Mouse (Mus musculus) telencephalon, adult 2 months (tissue): ENCODE data around the gene Ddn.
"Not testable (repeated sequence)": the region's sequence is repeated elsewhere in the genome, so short reads cannot be mapped to it uniquely, and the experiment has no call there.

Source experiments
- DNase-seq: peaks from one replicate; pipeline ENCODE4 v3.0.0-alpha.2; 2011; ENCODE audit warnings: low read depth, low spot score

Gene Ddn

GRCm38 (mm10) chr15:98831684-98832035 lies 22.4 kb upstream of the Ddn start:
- no peak for DNase-seq

DNA sequence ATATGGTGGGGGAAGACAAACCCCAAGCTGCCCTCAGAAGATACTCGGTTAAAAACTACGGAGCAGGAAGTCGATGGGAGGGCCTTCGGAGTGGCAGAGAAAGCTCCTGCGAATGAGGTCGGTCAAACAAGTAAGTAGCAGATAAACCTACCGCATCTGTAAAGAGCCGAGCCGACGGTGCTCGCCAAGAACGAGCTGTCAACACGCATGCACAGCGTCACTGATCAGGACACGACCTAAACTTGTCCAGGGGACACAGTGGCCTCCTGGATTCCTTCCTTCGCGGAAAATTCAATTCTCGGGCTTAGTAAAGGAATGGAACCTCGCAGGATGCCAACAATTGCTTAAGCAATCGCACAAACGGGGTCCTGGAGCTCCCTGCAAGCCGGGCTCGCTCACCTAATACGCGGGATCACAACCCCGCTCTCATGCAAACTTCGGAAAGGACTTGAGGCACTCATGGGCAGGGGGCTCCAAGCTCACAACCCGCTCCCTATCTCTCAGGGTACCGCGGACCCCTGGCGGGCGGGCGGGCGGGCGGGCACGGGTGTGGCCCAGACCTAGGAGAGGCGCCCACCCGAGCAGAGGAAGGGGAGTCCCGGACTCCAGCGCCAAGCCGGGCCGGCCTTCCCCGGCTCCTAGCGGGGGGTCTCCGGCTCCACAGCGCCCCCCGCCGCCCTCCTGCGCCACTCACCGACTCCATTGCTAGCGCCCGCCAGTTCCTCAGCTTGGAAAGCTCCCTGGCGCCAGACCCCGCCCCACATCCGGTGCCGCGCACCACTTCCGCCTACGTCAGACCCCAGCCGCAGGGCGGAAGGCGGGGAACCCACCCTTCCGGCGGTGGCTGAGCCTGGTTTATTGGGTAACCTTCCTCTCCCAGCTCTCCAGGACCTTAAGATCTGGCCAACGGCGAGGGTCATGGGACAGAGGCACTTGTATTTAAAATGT lies 21.7 kb upstream of the Ddn start, which contains the start of gene Prkag1:
Gene Prkag1, minus strand, starts transcription at position 786 of the 948 bp plus-strand sequence.
- peak; percentile 83 for DNase-seq

DNA sequence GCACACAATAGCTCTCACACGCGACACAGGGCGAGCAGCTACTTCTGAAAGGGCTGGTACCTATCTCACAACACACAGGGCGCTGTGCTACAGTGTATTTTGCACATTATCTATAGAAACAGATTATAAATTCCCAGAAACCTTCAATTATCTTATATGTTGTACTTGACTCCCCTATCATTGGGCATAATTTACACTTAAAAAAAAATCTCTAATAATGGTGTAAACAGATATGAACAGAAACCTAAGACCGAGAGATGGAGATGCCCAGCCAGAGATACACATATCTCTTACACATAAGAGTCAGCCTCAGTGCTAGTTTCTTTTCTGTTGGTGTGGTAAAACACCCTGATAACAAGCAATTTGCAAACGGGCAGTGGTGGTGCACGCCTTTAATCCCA lies 18.3 kb upstream of the Ddn start:
- no peak for DNase-seq

DNA sequence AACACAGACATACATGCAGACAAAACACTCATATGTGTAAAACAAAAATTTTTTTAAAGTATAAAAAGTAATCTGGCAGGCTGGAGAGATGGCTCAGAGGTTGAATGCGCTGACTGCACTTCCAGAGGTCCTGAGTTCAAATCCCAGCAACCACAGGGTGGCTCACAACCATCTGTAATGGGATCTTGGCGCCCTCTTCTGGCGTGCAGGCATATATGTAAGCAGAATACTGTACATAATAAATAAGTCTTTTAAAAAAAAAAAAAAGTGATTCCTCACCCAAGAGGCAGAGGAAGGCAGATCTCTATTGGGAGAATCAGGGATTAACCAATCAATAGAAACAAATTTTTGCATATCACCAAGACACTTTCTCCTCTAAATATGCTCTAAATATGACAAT lies 14.1 kb upstream of the Ddn start:
- no peak for DNase-seq

DNA sequence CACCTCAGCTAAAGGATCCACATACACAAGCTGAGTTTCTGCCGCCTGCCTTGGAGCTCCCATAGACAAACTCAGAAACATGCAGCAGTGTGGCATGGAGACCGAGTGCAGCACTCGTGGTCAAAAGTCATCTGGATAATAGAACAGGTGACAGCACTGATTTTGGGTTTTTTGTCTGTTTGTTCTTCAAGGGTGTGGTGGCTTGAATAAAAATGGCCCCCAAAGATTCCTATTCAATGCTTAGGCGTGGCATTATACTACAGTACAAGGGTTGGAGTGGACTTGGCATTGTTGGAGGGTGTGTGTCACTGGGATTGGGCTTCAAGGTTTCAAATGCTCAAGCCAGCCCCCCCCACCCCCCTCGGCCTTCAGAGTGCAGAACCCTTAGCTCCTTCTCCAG lies 12.9 kb upstream of the Ddn start:
- no peak for DNase-seq

DNA sequence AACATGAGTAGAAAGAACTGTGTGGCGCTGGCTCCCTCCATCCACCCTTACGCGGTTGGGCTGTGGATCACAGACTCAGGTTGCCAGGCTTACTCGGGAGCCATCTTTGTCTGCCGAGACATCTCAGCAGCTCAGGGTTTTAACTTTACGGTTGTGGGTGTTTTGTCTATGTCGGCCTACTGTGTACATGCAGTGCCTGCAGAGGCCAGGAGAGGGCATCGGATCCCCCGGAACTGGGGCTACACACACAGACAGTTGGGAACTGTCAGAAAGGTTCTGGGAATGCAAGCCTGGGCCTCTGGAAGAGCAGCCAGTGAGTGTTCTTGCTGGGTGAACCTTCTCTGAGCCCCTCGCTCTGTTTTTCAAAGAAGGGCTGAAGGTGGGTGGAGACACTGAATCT lies 12.1 kb upstream of the Ddn start:
- DNase-seq: no peak

GRCm38 (mm10) chr15:98820937-98821336 lies 11.6 kb upstream of the Ddn start:
- DNase-seq: no peak

DNA sequence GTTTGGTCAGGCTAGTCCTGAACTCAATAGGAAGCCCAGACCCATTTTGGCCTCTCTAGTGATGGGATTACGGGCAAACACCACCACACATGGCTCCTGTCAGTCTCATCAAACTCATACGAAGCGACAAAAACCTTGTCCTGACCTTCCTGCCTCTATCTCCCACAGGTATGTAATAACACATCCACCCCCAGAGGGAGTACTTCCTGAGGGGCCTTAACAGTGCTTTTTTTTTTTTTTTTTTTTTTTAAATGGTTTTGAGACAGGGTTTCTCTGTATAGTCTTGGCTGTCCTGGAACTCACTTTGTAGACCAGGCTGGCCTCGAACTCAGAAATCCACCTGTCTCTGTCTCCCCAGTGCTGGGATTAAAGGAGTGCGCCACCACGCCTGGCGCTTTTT lies 8.9 kb upstream of the Ddn start:
- no peak for DNase-seq

GRCm38 (mm10) chr15:98812741-98813424 lies 3.6 kb upstream of the Ddn start:
- peak; percentile 90 for DNase-seq

DNA sequence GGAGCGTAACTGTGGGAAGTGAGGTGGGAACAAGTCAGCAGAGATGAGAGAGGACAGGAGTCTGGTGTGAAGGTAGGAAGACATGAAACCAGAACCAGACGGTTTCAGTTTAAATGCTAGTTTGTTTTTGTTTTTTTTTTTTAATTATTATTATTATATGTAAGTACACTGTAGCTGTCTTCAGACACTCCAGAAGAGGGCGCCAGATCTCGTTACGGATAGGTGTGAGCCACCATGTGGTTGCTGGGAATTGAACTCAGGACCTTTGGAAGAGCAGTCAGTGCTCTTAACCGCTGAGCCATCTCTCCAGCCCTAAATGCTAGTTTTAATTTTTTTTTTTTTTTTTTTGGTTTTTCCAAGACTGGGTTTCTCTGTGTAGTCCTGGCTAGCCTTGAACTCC lies 922 bp upstream of the Ddn start:
- DNase-seq: not testable (repeated sequence)

GRCm38 (mm10) chr15:98808651-98809134 lies 597 bp downstream of the Ddn start:
- DNase-seq: peak; percentile 96

DNA sequence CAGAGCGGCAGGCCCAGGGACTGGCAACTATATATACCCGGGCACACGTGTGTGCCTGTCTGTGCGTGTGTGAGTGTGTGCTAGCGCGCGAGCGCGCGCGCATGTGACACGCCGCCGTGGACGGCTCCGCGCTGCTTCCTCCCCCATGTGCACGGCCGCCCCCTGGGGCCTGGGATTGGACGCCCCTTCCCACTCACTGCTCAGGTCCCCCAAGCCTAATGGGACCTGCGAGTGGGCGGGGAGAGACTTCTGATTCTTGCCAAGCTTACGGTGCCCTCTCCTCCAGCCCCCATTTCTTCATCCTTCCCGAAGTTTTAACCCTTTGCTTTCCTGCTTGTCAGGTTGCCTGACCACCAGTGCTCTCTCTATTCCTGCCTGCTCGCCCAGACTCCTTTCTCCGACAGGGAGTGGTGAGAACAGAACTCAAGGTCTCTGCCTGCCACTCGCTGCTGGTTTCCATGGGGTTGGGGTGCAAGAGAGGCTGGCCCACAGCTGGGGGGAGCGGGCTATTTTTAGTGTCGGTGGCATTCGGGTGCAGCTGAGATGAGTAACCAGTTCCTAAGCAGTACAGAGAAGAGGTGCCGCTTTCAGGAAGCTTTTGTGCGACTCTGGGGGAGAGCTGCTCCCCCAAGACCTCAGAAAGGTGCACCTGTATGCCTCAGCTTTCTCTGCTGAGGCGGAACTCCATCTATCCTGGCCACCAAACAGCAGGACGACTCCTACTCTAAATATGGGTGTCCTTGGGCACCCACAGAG lies 1.2 kb downstream of the Ddn start:
- DNase-seq: peak; percentile 83

DNA sequence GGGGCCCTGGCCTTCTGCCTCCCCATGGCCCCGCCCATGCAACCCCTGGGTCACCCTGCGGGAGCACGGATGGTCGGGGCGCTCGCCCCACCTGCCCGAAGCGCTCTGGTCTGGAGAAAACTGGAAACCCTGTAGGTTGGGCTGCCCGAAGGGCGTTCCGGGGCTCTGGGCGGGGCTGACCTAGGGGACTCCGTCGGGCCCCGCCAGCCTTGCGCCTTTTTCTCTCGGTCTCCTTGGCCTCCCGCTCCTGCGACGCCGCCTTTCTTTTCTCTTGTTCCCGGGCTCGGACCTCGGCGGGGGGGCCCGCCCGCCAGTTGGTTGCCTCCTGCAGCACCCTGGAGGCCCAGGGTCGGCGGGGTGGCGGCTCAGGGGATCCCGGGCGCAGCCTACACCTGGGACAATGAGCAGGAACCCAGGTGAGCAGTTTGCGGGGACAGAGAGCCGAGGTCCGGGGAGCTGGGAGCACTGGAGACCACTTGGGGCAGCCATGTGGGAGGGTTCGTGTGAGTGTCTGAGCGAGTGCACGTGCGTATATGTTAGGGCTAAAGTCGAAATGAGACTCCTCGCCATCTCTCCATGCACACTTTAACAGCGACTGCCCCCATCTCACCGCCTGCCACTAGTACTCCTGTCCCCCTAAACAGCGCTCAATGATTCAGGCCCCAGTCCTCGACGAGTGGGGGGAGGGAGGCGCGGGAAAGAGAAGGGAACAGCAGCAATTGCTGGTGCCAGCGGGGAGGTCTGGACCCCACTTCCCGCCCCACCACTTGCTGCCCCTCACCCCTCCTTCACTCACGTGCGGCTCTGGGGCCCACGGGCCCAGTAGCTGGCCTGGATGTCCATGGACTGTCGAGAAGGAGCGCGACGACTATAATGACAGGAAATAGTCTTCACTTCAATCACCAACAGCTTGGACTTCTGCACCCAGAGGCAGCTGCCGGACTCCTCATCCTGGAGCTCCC lies 2.2 kb downstream of the Ddn start:
- DNase-seq: no peak

GRCm38 (mm10) chr15:98806071-98806808 lies 3.0 kb downstream of the Ddn start:
- no peak for DNase-seq

DNA sequence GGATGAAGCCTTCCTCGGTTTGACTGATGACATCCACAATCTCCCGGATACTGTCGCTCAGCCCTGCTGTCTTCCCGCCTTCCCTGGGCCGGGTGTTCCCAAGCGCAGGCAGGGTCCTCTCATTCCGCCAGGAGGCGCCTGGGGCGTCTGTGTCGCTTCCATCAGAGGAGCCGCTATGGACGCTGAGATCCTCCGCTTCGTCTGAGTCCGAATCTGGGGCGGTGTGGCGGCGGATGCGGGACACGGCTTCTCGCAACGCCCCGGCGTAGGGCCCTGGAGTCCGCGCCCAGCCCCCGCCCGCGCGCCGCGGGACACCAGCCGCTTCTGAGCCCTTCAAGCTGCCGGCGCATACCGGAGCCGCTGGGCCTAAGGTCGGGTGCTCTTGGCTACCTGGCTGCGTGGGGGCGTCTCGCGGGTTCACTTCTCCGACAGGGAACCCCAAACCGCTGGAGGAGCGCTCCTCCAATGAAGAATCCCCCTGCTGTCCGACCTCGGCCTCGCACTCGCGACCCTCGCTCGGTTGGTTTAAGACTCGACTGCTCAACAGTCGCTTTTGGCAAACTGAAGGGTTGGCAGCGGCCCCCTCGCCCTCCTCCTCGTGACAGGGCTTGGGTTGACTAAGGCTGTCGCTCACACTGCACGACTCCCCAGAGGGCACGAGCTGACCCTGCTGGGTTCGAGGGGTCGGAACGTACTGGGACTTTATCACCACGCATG lies 3.8 kb downstream of the Ddn start:
- DNase-seq: no peak

- DNase-seq: no peak
These were observed 5.2 kb downstream of the Ddn start for GRCm38 (mm10) chr15:98804054-98804453.

- DNase-seq: no peak
These were observed 6.4 kb downstream of the Ddn start for GRCm38 (mm10) chr15:98802926-98803325.

DNA sequence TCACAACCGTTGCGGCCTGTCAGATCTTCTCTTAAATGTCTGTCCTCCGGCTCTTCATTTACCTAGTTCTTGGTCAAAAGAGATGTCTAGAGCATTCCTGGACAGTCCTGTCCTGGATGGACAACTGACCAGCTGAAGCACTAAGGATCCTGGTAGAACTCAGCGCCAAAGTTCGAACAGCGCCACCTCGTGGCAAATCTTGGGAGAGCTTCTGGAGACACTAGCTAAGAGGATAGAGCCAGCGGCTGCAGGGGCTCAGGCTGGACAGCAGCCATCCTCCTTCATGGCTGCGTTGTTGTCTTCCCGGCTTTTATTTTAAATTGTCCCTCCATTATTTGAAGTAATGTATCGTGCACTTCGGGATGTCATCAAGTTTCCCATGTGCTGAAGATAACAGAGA lies 9.9 kb downstream of the Ddn start:
- DNase-seq: no peak

- no peak for DNase-seq
These were observed 10.4 kb downstream of the Ddn start for GRCm38 (mm10) chr15:98798903-98799302.
